Mouse (Mus musculus): ENCODE results near the gene Cyp1b1. TPM values are rescaled to one million over a fixed set of nuclear protein-coding genes. Genes with fewer than 3 reads are reported as not detected.

The Cyp1b1 gene
- total RNA-seq, 2 experiments from 2014 or later: 0.26 to 1.3 TPM

DNA sequence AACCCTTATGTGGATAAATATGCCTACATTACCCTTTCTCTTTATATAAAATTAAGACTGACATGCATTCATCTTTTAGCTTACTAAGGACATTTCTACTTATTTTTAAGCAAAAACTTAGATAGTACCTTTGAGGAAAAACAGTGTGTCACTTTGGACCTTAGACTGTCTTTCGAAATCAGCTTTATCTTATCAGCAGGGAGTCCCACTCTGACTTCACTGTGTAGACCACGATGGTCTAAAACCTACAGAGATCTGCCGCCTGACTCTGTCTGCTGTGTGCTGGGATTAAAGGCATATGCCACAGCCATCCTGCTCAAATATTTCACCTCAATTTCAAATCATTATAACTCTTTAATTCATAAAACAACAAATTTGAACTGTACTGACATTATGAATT, 56.4 kb downstream of the Cyp1b1 start:
- no peak for DNase-seq
- intact Hi-C loops (cut with DNase I): no loop called here

- no peak for DNase-seq
- intact Hi-C loops (cut with DNase I): no loop called here
Measured at GRCm38 (mm10) chr17:79657785-79658184, 57.1 kb downstream of the Cyp1b1 start.

GRCm38 (mm10) chr17:79654187-79654586, 60.7 kb downstream of the Cyp1b1 start:
- intact Hi-C loops (cut with DNase I): no loop called here

GRCm38 (mm10) chr17:79653171-79653570, 61.7 kb downstream of the Cyp1b1 start:
- intact Hi-C loops (cut with DNase I): no loop called here
- DNase-seq: no peak

More at GRCm38 (mm10) chr17:79654187-79654586, 60.7 kb downstream of the Cyp1b1 start:
- no peak for DNase-seq

Other genes starting within 250 kb of the Cyp1b1 start
- 10 to 100 TPM in 1 of 2 experiments, 1 to 10 TPM in 1; 8.4 to 10.1 TPM for gene Rmdn2, start 103.2 kb downstream of the Cyp1b1 start, total RNA-seq (2021)
- gene Atl2, start 181.1 kb upstream of the Cyp1b1 start, total RNA-seq (2021): 100 to 1,000 TPM; 105 to 113 TPM